Mouse (Mus musculus) G1E (cell line): Measurements from ENCODE around the gene Nek8.
"Not testable (repeated sequence)": the region's sequence is repeated elsewhere in the genome, so short reads cannot be mapped to it uniquely, and the experiment has no call there.

Experiments used
- CTCF ChIP-seq: IDR thresholded peaks from 2 replicates; pipeline ENCODE4 v1.5.1; 2012; ENCODE audit warnings: low read depth, low read length, inconsistent platforms, mixed read lengths
- GATA1 ChIP-seq: IDR thresholded peaks from 2 replicates; pipeline ENCODE4 v1.6.1; 2012; ENCODE audit warnings: borderline replicate concordance, low read length, inconsistent platforms, mixed read lengths
- POLR2AphosphoS5 ChIP-seq: IDR thresholded peaks from 2 replicates; pipeline ENCODE4 v1.6.1; 2012; ENCODE audit warnings: low read depth, low read length, inconsistent platforms; ENCODE audit not compliant: insufficient replicate concordance
- TAL1 ChIP-seq: conservative IDR thresholded peaks from 2 replicates; pipeline ENCODE4 v1.6.1; 2012; ENCODE audit warnings: low read depth, low read length, inconsistent platforms, mixed read lengths

DNA sequence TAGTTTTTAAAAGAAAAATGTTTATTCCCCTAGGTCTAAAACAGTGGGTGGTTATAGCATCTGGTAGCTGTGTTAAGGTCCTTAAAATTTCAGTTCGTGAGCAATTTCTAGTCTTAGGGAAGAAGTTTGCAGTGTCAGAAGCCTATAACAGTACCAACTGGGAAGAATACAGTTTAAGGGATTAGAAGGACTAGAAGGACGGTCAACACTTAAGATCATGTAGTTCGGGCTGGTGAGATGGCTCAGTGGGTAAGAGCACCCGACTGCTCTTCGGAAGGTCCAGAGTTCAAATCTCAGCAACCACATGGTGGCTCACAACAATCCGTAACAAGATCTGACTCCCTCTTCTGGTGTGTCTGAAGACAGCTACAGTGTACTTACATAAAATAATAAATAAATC is 8.2 kb upstream of the Nek8 start:
- not testable (repeated sequence) for TF ChIP-seq CTCF, GATA1, POLR2AphosphoS5, TAL1
